13 mouse cellular contexts compared by ENCODE assay signal in the genomic region with DNA sequence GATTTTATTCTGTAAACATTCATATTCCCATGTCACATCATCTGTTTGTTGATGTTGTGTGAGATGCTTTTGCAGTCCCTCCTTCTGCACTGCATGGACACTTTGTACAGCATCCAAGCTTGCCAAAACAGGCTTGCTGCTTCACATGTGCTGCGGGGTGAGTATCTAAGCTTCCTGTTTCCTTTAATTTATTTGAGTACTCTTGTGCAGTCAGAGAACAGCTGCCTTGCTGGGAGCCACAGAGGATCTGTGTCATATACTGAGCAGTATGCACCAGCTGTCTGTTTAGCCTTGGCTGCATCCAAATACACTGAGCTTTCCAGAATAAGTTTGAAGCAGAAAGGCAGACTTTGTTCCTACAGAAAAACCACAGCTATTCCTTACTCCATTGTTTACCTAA.
DNase-seq lines count a peak whose midpoint lies in the region; ATAC-seq lines count a peak whose summit lies in the region.
"Had no signal": no experiment of that assay in that cellular context is flagged by ENCODE, and none has a peak within 500 bp of the region (broad histone marks: within the 10 kb centered on the region; RNA-seq: fewer than 3 reads in every experiment).

No protein-coding gene starts in this region.

- no peak for DNase-seq in hindbrain, embryonic 11.5 days (ENCODE audit: low spot score)
- peak; percentile 11 for DNase-seq in retina, postnatal 1 day
- no peak for DNase-seq in retina, embryonic 14.5 days (ENCODE audit: low spot score)
- DNase-seq in left cerebral cortex, adult 9 months (ENCODE audit: low spot score in 2 of 2), result peak; percentile 15 to 57
- peak; percentile 74 for DNase-seq in telencephalon, adult 2 months (ENCODE audit: low read depth, low spot score)
- no peak for DNase-seq in spleen, postnatal 10 days (ENCODE audit: low spot score in 2 of 2)
- no peak for DNase-seq in embryo, embryonic 11 days
- DNase-seq: adrenal gland, adult 2 months; cerebellum, adult 9-11 months had no signal

- no peaks in the 10 kb centered on the region for H3K4me1 ChIP-seq in hindbrain, embryonic 16.5 days (ENCODE audit: control insufficient read depth, insufficient read depth, low read depth, low read length)
- H3K4me1 ChIP-seq in hindbrain, embryonic 11.5 days (replicated peaks; ENCODE audit: control insufficient read depth, insufficient read depth, low read length), result no peaks in the 10 kb centered on the region
- H3K4me1 ChIP-seq: kidney, embryonic 15.5 days; liver, embryonic 15.5 days; neural tube, embryonic 13.5 days had no signal

- H3K27me3 ChIP-seq in hindbrain, embryonic 16.5 days (replicated peaks; ENCODE audit: control insufficient read depth, insufficient read depth, low read length), result no peaks in the 10 kb centered on the region
- H3K27me3 ChIP-seq in hindbrain, embryonic 11.5 days (ENCODE audit: control insufficient read depth, insufficient read depth, low read length), result no peaks in the 10 kb centered on the region
- H3K27me3 ChIP-seq: kidney, embryonic 15.5 days; liver, embryonic 15.5 days; neural tube, embryonic 13.5 days had no signal

- 42% methylated on average over 1 of the region's 1 CpGs for WGBS in hindbrain, embryonic 16.5 days
- WGBS in hindbrain, embryonic 11.5 days, result 84% methylated on average over 1 of the region's 1 CpGs

- H3K36me3 ChIP-seq in hindbrain, embryonic 16.5 days (ENCODE audit: control insufficient read depth, insufficient read depth, low read length), result no peaks in the 10 kb centered on the region
- no peaks in the 10 kb centered on the region for H3K36me3 ChIP-seq in hindbrain, embryonic 11.5 days (ENCODE audit: control insufficient read depth, insufficient read depth, low read length)
- H3K36me3 ChIP-seq: kidney, embryonic 15.5 days; liver, embryonic 15.5 days; neural tube, embryonic 13.5 days had no signal

- H3K9ac ChIP-seq in hindbrain, embryonic 16.5 days (ENCODE audit: low read depth, low read length), result no peak overlapping the region
- no peak overlapping the region for H3K9ac ChIP-seq in hindbrain, embryonic 11.5 days (ENCODE audit: low read depth, low read length)
- H3K9ac ChIP-seq: kidney, embryonic 15.5 days; liver, embryonic 15.5 days; neural tube, embryonic 13.5 days had no signal

- no peak overlapping the region for H3K4me3 ChIP-seq in hindbrain, embryonic 16.5 days (ENCODE audit: low read length)
- H3K4me3 ChIP-seq in hindbrain, embryonic 11.5 days (ENCODE audit: low read depth, low read length), result no peak overlapping the region
- H3K4me3 ChIP-seq: kidney, embryonic 15.5 days; liver, embryonic 15.5 days; neural tube, embryonic 13.5 days had no signal

- no peak overlapping the region for H3K4me2 ChIP-seq in hindbrain, embryonic 16.5 days (ENCODE audit: low read length)
- H3K4me2 ChIP-seq in hindbrain, embryonic 11.5 days (replicated peaks; ENCODE audit: low read depth, low read length), result no peak overlapping the region
- H3K4me2 ChIP-seq: kidney, embryonic 15.5 days; liver, embryonic 15.5 days; neural tube, embryonic 13.5 days had no signal

- ATAC-seq in hindbrain, embryonic 16.5 days, result peak; percentile 76
- no peak for ATAC-seq in hindbrain, embryonic 11.5 days (ENCODE audit: low FRiP score)

- H3K27ac ChIP-seq in hindbrain, embryonic 16.5 days (ENCODE audit: low read depth, low read length), result no peak overlapping the region
- no peak overlapping the region for H3K27ac ChIP-seq in hindbrain, embryonic 11.5 days (ENCODE audit: low read depth, low read length)
- H3K27ac ChIP-seq: kidney, embryonic 15.5 days; liver, embryonic 15.5 days; neural tube, embryonic 13.5 days had no signal

- H3K9me3 ChIP-seq in hindbrain, embryonic 16.5 days (ENCODE audit: control insufficient read depth, low read length), result no peaks in the 10 kb centered on the region
- H3K9me3 ChIP-seq in hindbrain, embryonic 11.5 days (ENCODE audit: control insufficient read depth, low read length), result no peaks in the 10 kb centered on the region
- H3K9me3 ChIP-seq: kidney, embryonic 15.5 days; liver, embryonic 15.5 days; neural tube, embryonic 13.5 days had no signal

Comparison
In these comparisons a context has a peak if more than half of its experiments do, and no peak if none do; other contexts are left out.
1. DNase-seq: peak in retina, postnatal 1 day (single experiment), left cerebral cortex, adult 9 months (2 of 2) and telencephalon, adult 2 months (single experiment); none in hindbrain, embryonic 11.5 days (single experiment), retina, embryonic 14.5 days (single experiment), spleen, postnatal 10 days (0 of 2) and embryo, embryonic 11 days (single experiment).